Mouse (Mus musculus) cerebellum, adult 9-11 months (tissue): ENCODE results near the gene Spi1.
A peak's percentile ranks its signal among the peaks of the same experiment; 100 is the strongest.
"Not testable (repeated sequence)": the region's sequence is repeated elsewhere in the genome, so short reads cannot be mapped to it uniquely, and the experiment has no call there.

Experiments
- DNase-seq: peaks from one replicate; pipeline ENCODE4 v3.0.0; 2022

Gene Spi1

DNA sequence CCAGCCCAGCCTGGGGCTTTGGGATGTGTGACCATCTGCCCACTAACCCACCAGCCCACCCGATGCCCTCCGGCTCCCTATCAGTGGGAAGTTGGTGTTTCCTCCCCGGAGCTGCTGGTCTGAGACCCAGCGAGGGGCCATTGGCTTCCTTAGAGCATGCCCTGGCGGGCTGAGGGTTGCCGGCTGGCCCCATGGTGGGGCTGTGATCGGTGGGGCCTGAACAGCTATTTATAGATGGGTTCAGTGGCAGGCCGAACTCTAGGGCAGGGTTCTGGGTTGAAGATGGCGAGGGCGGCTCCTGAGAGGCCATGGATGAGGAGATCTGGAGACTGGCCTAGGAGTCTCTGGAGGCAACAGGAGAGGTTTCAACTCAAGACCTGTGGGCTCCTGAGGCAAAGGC lies 14.8 kb downstream of the Spi1 start:
- DNase-seq = no peak

DNA sequence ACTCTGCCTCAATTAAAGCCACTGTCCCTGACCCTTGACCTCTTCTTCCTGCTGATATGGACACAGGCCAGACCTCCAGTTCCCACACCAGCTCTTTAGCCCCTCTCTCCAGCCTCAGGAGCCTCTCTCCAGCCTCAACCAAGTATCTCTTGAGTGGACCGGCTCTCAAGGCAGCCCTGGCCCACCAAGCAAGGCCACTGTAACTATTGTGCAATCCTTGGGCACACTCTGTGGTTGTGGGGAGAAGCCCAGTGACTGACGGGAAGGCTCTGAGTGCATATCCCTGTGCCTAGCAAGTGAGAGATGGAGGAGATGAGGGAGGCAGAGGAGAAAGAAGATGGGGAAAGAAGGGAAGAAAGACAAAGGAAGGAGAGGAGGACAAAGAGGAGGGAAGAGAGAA lies 16.0 kb downstream of the Spi1 start:
- DNase-seq = no peak

DNA sequence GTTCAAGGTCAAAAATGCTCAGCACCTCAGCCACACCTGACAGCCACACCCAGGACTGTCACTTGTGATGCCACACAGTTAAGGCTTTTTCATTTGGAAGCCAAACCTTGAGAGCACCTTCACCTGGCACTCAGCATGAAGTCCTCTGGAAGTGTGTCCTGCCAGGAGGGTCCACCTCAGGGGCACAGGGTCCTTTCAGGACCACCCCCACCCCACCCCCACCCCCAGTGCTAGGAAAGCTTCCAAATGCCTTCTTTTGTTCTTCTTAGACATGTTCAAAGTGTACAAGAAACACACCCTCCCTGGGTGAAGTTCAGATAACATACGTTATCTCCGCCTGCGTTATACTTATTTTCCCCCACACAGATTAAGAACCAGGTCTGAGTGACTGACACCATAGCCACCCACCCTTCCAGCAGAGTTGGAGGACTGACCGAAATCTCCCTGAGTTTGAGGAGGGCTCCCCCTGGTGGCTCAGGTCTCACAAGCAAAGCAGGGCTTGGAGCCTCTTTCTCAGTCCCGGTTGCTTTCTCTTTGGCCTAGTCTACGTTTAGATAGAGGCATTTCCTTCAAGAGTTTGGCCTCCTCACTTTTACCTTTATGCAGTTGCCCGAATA lies 19.0 kb downstream of the Spi1 start:
- DNase-seq = peak; percentile 85

DNA sequence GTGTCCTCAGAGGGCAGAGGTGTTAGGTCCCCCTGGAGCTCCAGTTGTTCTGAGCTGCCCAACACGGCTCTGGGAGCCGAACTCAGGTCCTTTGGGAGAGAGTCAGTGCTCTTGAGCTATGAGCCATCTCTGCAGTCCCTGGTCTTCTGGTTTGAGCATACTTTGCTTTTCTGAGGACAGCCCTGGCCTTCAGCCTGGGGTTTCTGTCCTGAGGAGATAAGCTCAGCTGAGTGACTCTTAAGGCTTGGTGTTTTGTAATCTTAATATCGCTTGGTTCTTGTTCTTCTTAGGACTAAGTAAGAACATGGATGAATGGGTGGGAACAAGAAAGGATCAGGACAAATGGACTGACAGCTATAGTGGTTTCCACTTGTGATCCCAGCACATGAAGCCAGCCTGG lies 26.0 kb downstream of the Spi1 start:
- DNase-seq = no peak

DNA sequence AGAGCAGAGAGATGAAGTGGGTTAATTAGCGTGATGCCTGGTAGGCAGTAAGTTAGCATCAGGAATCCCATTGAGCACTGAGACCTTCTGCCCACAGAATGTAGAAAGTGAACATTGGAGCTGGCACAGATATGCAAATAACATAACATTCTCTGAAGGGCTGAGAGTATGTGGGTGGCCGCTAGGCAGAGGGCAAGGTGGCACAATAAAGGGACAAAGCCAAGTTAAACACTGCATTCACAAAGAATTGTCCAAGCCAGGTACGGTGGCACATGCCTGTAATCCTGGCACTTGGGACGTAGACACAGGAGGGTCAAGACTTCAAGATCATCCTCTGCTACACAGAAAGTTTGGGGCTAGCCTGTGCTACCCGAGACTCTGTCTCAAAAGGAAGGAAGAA lies 27.1 kb downstream of the Spi1 start:
- no peak for DNase-seq

GRCm38 (mm10) chr2:91109807-91110385 lies 27.7 kb downstream of the Spi1 start:
- no peak for DNase-seq

DNA sequence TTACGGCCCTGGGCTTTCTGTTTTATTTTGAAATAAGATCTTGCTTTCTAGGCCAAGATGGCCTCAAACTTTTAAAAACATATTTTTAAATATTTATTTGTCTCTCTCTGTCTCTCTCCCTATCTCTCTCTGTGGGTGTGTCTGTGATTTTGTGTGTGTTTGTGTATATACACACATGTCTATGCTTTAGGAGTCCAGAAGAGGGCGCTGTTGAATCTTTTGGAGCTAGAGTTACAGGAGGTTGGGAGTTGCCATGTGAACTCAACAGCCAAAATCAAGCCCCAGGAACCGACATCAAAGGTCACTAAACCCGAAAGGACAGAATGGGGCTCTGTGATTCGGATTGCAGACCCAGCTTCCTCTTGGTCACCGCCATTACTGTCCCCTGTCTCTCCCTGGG lies 28.2 kb downstream of the Spi1 start:
- no peak for DNase-seq

- DNase-seq = not testable (repeated sequence)
Observed at GRCm38 (mm10) chr2:91111832-91112231, 29.6 kb downstream of the Spi1 start.

DNA sequence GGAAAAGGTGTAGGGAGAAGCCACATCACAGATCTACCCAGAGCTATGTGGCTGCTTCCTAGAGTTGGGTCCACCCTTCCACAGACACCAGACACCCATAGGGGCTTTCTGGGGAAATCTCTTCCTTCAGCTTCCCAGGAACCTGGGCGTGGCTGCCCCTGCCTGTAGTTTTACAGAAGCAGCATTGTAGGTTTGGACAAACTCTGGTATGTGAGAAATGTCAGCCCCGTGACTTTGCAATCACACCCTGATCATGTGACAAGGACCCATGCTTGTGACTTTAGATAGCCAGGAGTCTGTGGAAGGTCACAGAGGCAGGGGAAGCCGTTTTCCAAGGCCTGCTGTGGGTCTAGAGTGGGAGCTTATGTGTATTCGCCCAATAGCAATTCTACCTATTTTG lies 30.3 kb downstream of the Spi1 start:
- DNase-seq = no peak

GRCm38 (mm10) chr2:91113334-91113733 lies 31.1 kb downstream of the Spi1 start:
- DNase-seq = no peak

DNA sequence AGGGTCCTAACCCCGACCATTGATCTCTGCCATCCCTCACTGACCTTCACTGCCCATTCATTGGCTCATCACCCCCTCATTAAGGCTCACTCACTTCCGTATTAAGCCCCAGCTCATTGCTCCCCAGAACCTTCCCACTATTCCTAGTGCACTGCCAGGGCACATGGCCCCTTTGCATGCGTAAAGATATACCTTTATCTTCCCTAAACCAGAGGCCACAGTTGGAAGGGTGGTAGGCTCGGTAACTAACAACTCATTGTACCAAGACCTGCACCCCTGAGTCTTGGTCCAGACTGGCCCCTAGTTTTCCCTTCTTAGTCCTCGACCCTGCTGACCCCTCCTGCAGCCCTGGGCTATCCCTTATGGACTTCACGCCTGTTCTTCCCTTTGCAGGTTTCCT lies 31.7 kb downstream of the Spi1 start:
- DNase-seq = no peak

- peak; percentile 96 for DNase-seq
Observed at GRCm38 (mm10) chr2:91114781-91115577, 32.8 kb downstream of the Spi1 start.

DNA sequence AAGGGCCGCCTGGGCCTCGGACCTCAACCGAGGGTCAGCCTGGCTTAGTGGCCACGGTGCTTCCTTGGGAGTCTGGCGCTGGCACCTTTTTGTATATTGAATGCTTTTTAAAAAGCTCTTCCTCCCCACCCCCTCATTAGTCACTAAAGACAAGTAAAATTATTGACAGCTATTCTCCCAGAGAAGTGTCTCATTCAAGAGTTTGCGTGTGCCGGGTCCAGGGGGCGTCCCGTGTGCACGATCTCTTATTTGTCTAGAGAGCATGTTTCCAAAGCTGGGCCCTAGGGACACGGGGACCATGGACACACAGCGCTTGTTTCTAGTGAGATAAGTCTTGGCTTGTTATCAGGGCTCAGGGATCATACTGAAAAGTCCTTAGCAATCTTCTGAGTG lies 33.4 kb downstream of the Spi1 start:
- DNase-seq = no peak

DNA sequence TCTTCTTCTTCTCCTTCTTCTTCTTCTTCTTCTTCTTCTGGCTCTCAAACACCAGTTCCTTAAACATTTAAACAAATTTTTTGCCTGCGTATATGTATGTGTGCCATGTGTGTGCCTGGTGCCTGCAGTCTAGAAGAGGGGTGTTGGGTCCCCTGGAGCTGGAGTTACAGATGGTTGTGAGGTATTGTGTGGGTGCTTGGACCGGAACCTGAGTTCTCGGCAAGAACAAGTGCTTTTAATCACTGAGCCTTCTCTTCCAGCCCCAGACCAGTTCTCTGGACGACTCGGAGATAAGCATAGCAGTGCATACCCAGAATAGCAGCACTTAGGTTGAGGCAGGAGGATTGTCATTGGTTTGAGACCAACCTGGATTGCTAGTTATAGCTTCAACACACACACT lies 34.7 kb downstream of the Spi1 start:
- no peak for DNase-seq

DNA sequence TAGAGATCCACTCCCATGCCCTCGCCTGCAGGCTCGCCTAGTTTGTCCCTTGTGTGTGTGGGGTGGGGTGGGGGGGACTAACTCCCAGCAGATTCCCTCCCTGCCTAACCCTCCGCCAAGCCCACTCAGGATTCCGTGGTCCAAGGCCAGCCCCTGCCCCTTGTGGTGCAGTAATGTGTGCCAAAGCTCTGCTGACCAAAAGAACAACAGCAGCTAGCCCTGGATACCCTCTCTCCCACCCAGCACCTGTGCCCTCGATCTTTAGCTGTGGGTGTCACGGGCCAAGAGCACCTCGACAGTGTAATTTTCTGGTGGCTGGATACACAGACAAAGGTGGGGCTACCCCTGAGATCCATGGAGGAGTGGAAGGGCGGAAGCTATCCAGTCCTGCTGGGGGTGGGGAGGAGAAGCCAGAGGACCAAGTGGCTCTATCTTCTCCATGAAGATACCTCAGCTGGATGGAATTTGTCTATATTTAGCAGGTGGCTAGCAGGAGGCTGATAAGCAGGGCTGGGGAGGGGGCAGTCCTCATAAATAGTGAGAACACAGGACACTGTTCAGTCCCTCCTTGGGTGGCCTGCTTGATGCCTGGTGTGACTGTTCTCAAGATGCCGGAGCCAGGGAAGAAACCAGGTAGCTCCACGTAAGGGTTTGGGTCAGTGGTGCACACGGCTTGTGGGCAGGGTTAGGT lies 35.5 kb downstream of the Spi1 start, which contains the start of gene Mybpc3:
TSS of gene Mybpc3 (plus strand) at position 560 of the 691 bp plus-strand sequence.
- peak; percentile 53 for DNase-seq

DNA sequence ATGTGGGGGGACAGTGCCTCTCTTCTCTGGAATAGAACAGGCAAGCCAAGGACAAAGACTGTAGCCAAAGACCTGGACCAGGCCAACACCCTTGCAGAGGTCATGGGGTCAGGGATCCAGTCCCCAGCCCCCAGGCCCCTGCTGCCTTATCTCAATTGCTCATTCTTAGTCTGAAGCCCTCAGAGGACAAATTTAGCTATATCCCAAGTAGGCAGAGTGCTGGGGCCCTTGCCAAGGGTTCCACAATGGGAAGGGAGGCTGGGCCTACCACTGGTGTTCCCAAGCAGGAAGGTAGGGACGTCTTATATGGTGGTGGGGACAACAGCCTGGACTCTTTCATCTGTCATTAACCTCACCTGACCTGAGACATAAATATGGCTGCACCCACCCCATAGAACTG lies 36.5 kb downstream of the Spi1 start:
- DNase-seq = peak; percentile 76

DNA sequence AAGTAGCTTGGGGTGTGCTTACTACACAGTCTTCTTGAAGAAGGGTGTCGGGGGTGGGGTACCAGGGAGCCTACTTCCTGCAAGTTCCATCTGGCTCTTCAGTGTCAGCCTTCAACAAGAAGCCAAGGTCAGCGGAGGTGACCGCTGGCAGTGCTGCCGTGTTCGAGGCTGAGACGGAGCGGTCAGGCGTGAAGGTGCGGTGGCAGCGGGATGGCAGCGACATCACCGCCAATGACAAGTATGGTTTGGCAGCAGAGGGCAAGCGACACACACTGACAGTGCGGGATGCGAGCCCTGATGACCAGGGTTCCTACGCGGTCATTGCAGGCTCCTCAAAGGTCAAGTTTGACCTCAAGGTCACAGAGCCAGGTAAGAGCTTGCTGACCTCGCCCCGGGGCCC lies 36.9 kb downstream of the Spi1 start:
- DNase-seq = peak; percentile 91

GRCm38 (mm10) chr2:91119551-91119950 lies 37.4 kb downstream of the Spi1 start:
- peak; percentile 99 for DNase-seq

GRCm38 (mm10) chr2:91120261-91120671 lies 38.1 kb downstream of the Spi1 start:
- DNase-seq = peak; percentile 72

DNA sequence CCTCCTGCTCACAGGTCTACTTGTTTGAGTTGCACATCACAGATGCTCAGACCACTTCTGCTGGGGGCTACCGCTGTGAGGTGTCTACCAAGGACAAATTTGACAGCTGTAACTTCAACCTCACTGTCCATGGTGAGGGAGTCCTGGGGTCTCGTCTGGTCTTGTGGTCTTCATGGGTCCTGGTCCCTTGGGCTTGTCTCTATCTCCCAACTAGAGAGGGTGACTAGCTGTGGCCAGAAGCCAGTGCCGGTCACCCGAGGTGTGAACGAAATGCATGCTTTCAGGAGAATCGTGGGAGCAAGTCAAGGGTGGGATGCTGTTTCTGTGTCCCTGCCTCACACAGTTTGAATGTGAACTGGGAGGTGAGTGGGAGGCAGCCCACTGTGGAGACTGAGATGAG lies 38.8 kb downstream of the Spi1 start:
- peak; percentile 61 for DNase-seq

GRCm38 (mm10) chr2:91121497-91121896 lies 39.3 kb downstream of the Spi1 start:
- DNase-seq = no peak

- DNase-seq = no peak
Observed at GRCm38 (mm10) chr2:91123521-91123920, 41.3 kb downstream of the Spi1 start.

- peak; percentile 39 for DNase-seq
Observed at GRCm38 (mm10) chr2:91125101-91125500, 42.9 kb downstream of the Spi1 start.

- no peak for DNase-seq
Observed at GRCm38 (mm10) chr2:91128761-91129160, 46.6 kb downstream of the Spi1 start.
